Mouse (Mus musculus) urinary bladder, postnatal 10 days (tissue): ENCODE measurements around the gene Cmip.

ENCODE experiments used
- DNase-seq: peaks from one replicate; pipeline ENCODE4 v3.0.0; 2022; ENCODE audit warnings: low spot score

The Cmip gene

GRCm38 (mm10) chr8:117322715-117323310 lies 65.9 kb downstream of the Cmip start:
- DNase-seq: no peak

GRCm38 (mm10) chr8:117324821-117325220 lies 68.0 kb downstream of the Cmip start:
- DNase-seq: no peak

- DNase-seq: no peak
These were observed 69.9 kb downstream of the Cmip start for GRCm38 (mm10) chr8:117326735-117327134.

- no peak for DNase-seq
These were observed 70.5 kb downstream of the Cmip start for GRCm38 (mm10) chr8:117327385-117327837.

DNA sequence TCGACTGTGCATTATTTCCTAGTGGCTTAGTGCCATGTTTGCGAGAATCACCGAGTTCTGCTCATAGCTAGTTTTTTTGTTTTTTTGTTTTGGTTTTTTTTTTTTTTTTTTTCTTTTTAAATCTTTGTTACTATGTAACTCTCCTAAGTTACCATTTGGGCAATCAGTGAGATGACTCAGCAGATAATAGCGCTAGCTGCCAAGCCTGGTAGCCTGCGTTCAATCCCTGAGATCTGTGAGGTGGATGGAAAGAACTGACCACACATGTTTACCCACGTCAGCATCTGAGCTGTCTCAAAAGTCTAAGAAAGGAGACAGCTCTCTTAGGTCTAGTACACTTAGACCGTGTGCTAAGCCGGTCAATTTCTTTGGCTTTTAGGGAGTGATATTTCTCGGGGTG lies 71.9 kb downstream of the Cmip start:
- no peak for DNase-seq

DNA sequence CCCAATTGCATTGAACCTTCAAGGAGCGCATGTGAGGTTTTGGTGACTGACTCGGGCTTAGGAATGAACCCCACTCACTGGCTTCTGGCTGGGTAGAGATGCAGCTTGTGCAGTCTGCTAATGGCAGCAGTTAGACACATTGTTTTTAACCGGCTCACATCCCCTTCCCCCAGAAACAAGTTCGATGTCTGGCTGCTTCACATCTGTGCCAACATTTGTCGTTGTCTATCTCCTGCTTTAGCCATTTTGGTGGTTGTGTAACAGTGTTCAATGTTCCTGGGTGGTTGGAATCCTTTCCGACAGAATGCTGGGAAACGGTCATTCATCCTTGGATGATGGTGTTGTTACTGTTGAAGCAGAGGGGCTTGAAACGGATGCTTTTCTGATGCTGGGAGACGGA lies 72.3 kb downstream of the Cmip start:
- DNase-seq: no peak

GRCm38 (mm10) chr8:117329903-117330302 lies 73.0 kb downstream of the Cmip start:
- no peak for DNase-seq

DNA sequence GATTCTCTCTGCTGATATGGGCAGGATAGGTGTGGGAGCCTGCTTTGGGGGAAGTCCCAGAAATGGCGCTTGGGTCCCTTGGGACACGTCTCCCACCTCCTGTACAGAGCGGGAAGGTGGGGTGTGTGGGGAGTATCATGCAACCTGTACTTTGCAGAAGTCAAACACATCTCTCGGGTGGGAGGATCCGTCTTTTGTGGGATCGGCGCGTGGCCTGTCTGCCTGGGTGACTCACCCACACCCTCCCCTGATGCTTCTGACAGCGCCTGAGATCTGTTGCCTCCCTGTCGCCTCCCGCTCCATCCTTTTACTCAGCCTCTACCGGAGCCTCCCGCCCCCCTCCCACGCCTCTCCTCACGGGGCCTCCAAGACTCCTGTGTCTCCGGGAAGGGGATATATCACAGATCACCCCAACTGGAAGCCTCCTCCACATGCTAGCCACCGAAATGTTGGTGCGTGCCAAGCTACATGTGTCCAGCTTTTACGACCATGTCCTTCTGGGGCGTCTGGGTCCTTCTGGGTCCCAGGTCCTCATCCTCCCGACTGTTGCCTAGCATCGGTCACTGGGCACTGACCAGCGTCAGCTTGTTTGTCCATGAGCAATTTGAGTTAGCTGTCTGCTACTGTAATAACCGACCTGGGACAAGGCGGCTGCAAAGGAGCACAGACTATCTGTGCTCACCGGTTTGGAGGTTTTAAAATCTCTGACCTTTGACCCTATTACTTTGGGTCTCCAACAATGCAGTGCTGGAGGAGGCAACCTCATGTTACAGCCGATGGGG lies 75.6 kb downstream of the Cmip start:
- DNase-seq: no peak

DNA sequence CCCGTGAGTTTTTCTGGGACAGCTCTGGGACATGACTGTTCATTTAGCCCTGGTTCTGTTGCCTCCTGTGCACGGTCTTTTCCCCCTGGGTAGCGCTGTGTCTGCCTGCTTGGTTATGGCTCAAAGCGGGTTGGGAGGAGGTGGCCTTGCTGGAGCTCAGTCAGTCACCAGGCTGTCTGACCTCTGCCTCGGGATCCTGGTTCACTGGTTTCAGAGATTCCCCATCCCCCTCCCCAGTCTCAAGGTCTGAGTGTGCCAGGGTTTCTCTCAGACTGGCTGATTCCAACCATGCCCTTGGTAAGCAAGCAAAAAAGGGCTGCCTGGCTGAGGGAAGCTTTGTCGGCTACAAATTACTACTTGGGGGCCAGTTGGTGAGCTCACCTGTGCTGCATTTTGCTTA lies 76.8 kb downstream of the Cmip start:
- DNase-seq: no peak

DNA sequence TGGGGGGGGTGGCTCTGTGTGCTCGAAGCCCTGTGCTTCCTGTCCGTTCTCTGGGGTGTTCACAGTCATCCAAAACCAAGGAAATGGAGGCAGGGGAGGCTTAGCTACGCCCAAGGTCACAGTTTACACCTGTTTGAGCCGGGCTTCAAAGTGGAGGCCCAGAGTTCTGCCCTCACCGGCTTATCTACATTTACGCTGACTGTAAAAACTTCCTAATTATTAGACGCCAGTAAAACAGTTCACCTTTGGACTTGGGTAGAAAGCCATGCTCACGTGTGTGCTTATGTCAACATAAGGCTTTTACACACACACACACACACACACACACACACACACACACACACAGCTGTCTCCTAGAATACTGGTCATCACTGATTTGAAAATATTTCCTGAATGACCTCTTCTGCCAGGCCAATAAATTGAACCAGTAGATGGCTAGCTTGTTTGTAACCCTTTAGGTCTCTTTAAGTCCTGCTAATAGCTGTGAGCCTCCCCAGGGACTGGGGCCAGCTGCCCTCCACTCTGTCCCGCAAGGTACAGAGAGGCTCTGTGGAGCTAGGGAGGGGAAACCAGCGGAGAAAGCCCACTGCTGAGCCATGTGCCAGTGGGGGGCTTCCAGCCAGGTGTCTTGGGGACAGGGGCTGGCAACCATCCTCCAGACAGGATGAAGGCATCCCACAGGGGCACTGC lies 77.3 kb downstream of the Cmip start:
- DNase-seq: no peak

GRCm38 (mm10) chr8:117334748-117335393 lies 78.0 kb downstream of the Cmip start:
- DNase-seq: no peak

DNA sequence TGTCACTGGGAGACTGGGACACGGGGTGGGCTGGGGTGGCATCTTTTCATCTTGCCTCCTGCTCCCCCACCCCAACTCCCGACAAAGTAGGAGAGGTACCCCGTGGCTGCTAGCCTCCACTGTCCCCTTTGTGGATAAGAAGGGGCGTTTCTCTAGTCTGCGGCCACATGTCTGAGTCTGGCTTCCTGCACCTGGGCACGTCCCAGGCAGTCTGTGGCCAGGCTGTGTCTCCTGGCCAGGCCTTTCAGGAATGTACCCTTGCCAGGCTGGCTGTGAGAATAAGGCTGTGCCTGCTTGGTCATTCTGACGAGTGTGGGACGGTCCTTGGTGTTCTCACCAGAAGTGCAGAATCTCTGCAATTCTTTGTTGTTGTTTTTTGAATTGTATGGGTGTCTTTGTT lies 78.6 kb downstream of the Cmip start:
- DNase-seq: no peak

- DNase-seq: no peak
These were observed 80.3 kb downstream of the Cmip start for GRCm38 (mm10) chr8:117337188-117337587.

DNA sequence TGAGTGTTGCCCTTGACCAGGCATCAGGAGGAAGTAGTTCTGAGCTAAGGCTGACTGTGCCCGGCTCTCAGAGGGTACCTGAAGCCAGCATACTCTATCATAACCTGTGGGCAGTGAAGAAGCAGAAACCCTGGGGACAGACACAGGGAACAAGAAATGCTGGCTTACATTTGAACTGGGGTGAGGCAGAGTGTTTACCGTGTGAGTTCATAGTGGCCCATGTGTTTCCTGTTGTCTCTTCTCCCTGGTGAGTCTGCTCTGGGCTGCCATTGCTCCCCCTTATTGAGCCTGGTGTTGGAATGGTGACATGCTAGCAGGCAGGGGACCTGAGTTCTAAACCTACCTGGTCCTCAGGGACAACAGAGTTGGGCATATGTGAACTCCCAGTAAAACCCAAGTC lies 81.8 kb downstream of the Cmip start:
- DNase-seq: no peak

GRCm38 (mm10) chr8:117339296-117339957 lies 82.6 kb downstream of the Cmip start:
- DNase-seq: no peak

DNA sequence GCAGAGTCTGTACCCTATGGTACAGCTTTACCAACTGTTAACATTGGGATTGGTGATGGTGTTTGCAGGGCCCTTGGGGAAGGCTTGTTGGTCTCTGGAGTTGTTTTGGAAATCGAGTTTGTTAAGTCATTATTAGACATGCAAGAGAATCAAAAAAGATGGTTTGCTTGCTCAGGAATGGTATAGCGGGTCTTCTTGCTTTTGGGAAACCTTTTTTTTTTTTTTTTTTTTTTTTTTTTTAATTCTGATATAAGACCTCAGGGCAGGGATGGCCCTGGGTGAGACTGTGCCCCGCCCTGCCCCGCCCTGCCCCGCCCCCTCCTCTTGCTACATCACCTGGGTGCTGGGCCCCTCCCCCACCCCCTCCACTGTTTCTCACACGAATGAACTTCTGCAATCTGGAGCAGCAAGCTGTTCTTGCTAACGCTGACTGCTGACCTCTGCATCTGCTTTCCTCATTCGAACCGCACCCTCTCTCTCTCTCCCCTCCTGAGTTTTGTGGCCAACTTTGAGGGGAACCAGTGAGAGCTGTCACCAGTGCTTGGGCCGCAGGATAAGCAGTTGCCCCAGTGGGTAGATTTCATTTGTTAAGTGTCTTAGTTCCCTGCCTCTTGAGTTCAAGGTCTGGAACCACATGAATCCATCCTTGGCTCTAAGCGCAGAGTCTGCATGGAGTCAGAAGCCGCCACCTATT lies 83.2 kb downstream of the Cmip start:
- DNase-seq: no peak

GRCm38 (mm10) chr8:117340800-117341199 lies 83.9 kb downstream of the Cmip start:
- no peak for DNase-seq

DNA sequence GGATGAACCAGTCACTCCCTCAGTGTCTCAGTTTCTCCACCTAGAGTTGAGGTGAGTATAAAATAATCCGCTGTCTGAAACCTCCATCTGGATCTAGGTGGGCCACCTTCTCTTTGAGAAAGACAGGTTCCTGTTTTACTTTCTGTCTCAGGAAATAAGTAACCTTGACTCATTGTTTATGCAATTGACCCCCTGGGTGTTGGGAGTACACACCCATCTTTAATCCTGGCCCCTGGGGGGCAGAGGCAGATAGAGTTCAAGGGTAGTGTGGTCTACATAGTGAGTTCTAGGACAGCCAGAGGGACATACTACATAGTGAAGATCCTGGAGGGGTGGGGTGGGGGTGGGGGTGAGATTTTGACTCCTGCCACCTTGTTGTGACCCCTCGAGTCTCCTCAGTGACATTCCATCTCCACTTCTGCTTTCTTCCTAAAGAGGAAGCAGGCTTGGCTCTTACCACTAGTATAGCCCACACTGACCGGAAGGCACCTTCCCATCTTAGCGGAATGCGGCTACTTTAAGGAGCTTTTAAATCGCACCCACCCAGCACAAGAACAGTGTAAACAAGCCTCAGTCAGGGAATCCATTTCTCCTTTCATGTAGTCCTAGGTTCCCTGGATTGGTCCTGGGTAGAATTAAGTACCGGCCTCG lies 86.0 kb downstream of the Cmip start:
- DNase-seq: no peak

- DNase-seq: no peak
These were observed 86.6 kb downstream of the Cmip start for GRCm38 (mm10) chr8:117343484-117343883.

DNA sequence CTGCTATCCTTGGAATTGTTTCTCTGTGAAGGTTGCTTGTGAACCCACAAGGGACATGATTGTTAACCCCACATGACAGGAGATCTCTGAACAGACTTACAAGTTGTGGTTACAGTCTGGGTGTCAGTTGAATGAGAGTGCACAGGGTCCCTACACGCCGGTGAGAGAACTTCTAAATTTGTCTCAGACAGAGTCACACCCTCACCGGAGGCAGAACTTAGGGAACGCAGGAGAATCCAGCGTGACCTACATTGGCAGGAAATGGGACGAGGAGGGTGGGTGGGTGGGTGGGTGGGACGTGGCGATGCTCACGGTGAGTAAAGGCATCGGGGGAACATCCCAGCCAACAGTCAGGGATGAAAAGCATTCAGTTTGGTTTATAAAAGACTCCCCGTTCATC lies 88.0 kb downstream of the Cmip start:
- DNase-seq: no peak

- no peak for DNase-seq
These were observed 88.5 kb downstream of the Cmip start for GRCm38 (mm10) chr8:117345376-117345775.
